ENCODE assay signal across 8 mouse cellular contexts in the genomic region with DNA sequence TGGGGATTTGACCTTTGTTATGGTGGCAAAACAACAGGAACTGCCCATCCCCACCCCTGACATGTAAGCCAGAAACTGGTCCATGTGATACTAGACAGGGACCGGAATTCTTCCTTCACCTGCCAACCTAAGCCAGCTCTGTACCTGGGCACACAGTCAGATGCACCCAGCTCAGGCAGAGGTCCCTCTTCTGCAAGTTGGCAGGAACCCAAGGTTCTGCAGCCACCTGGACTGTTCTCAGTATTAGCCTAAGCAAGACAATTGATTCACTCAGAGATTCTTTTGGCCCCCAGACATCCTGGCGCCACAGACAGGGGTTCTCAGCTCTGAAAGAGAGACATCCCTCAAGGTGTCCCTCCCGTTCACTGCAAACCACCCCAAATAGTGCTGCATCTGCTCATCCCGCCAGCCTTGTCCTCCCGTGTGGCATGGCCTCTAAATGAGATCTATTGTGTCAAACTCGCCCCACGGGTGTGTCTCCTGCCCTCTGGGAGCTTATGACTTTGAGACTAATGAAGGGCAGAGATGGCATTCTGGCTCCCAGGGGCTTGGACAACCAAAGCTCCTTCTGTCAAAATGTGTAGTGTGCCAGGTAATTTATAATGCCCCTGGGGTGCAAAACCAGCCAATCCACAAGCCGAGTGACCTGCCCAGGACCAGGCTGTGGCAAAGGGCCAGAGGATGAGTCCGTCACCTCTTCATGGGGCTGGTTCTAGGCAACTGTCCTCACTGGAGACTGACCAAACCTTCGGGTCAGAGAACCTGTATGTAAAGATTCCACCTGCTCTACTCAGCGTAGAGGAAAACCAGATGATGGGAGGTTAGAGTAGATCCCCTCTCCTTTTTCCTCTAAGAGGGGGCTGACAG. TPM values are rescaled to one million over a fixed set of nuclear protein-coding genes. Genes with fewer than 3 reads are reported as not detected.
DNase-seq lines count a peak whose midpoint lies in the region; ATAC-seq and TF ChIP-seq lines count a peak whose summit lies in the region.
"Had no signal": no experiment of that assay in that cellular context is flagged by ENCODE, and none has a peak within 500 bp of the region (broad histone marks: within the 10 kb centered on the region; RNA-seq: fewer than 3 reads in every experiment).

No protein-coding gene starts in this region.

- no peaks in the 10 kb centered on the region for H3K9me3 ChIP-seq in heart, embryonic 15.5 days (replicated peaks)
- H3K9me3 ChIP-seq in midbrain, embryonic 11.5 days (ENCODE audit: control insufficient read depth, low read length): no peaks in the 10 kb centered on the region
- H3K9me3 ChIP-seq in midbrain, embryonic 16.5 days (replicated peaks; ENCODE audit: control insufficient read depth, low read length, poor library complexity, severe bottlenecking): no peaks in the 10 kb centered on the region

- no peaks in the 10 kb centered on the region for H3K27me3 ChIP-seq in heart, embryonic 15.5 days
- H3K27me3 ChIP-seq in midbrain, embryonic 11.5 days (ENCODE audit: control insufficient read depth, insufficient read depth, low read length): no peaks in the 10 kb centered on the region; the same call in 1 of the 2 replicates
- H3K27me3 ChIP-seq in midbrain, embryonic 16.5 days (ENCODE audit: control insufficient read depth, insufficient read depth, low read depth, low read length): no peaks in the 10 kb centered on the region

- ATAC-seq in heart, embryonic 15.5 days (replicated peaks; ENCODE audit: insufficient number of reproducible peaks, insufficient read depth, low FRiP score, low read depth): no peak
- ATAC-seq in midbrain, embryonic 11.5 days (ENCODE audit: low FRiP score): no peak
- ATAC-seq in midbrain, embryonic 16.5 days: no peak

- no peak for TF ChIP-seq CTCF in olfactory bulb, adult 2 months (IDR thresholded peaks at IDR 0.05; ENCODE audit: insufficient read depth, low read depth, low read length)

- TF ChIP-seq POLR2A in olfactory bulb, adult 2 months (IDR thresholded peaks at IDR 0.05; ENCODE audit: insufficient read depth, low read depth, low read length): no peak

- H3K4me2 ChIP-seq in heart, embryonic 15.5 days: no peak overlapping the region
- no peak overlapping the region for H3K4me2 ChIP-seq in midbrain, embryonic 11.5 days
- H3K4me2 ChIP-seq in midbrain, embryonic 16.5 days (ENCODE audit: low read length): no peak overlapping the region

- peak overlapping the region; percentile 14; the same call in 1 of the 2 replicates for H3K9ac ChIP-seq in heart, embryonic 15.5 days
- no peak overlapping the region for H3K9ac ChIP-seq in midbrain, embryonic 11.5 days (ENCODE audit: low read length)
- H3K9ac ChIP-seq in midbrain, embryonic 16.5 days (ENCODE audit: low read depth, low read length): no peak overlapping the region

- H3K27ac ChIP-seq in heart, embryonic 15.5 days: peak overlapping the region; percentile 45; the same call in 1 of the 2 replicates
- H3K27ac ChIP-seq in midbrain, embryonic 11.5 days (ENCODE audit: low read depth, low read length): no peak overlapping the region
- no peak overlapping the region for H3K27ac ChIP-seq in midbrain, embryonic 16.5 days (ENCODE audit: low read length)
- H3K27ac ChIP-seq in olfactory bulb, adult 2 months (ENCODE audit: insufficient read depth, low read depth, low read length): 0 out of 2 replicates have a peak overlapping the region, but pooled peaks have one; percentile 13

- 80% methylated on average over 11 of the region's 11 CpGs for WGBS in heart, embryonic 15.5 days
- 85% methylated on average over 11 of the region's 11 CpGs for WGBS in midbrain, embryonic 11.5 days
- WGBS in midbrain, embryonic 16.5 days: 76% methylated on average over 11 of the region's 11 CpGs
- 73% methylated on average over 11 of the region's 11 CpGs for WGBS in olfactory bulb, adult 2 months

- no peak for DNase-seq in heart, postnatal 4 days
- DNase-seq in midbrain, embryonic 11.5 days (ENCODE audit: low spot score, missing footprints): peak; percentile 61
- DNase-seq in cerebellum, postnatal 14 days: peak; percentile 88 to 92
- DNase-seq in lung, postnatal 25 days (ENCODE audit: low spot score): no peak

- H3K36me3 ChIP-seq in heart, embryonic 15.5 days: no peaks in the 10 kb centered on the region
- no peaks in the 10 kb centered on the region for H3K36me3 ChIP-seq in midbrain, embryonic 11.5 days (ENCODE audit: control insufficient read depth, insufficient read depth, low read length)
- H3K36me3 ChIP-seq in midbrain, embryonic 16.5 days (ENCODE audit: control insufficient read depth, insufficient read depth, low read length): no peaks in the 10 kb centered on the region

- no peak overlapping the region for H3K4me3 ChIP-seq in heart, embryonic 15.5 days
- H3K4me3 ChIP-seq in midbrain, embryonic 11.5 days (ENCODE audit: low read depth, low read length): no peak overlapping the region
- H3K4me3 ChIP-seq in midbrain, embryonic 16.5 days (ENCODE audit: low read depth, low read length): no peak overlapping the region
- no peak overlapping the region for H3K4me3 ChIP-seq in olfactory bulb, adult 2 months (ENCODE audit: insufficient read depth, low read depth, low read length)

- H3K4me1 ChIP-seq in heart, embryonic 15.5 days (replicated peaks): peaks cover 75% of the 10 kb centered on the region
- H3K4me1 ChIP-seq in midbrain, embryonic 11.5 days (ENCODE audit: control insufficient read depth, insufficient read depth, low read length): peaks cover 9% of the 10 kb centered on the region
- peaks cover 14% of the 10 kb centered on the region for H3K4me1 ChIP-seq in midbrain, embryonic 16.5 days (ENCODE audit: control insufficient read depth, insufficient read depth, low read length)
- H3K4me1 ChIP-seq in olfactory bulb, adult 2 months (ENCODE audit: control insufficient read depth, insufficient read depth, low read length): peaks cover 53% of the 10 kb centered on the region

RNA-seq across cellular contexts. Expression of a gene that starts 14.3 kb away (rescaled TPM):
- polyA plus RNA-seq in heart, embryonic 15.5 days (2015; fragmentation: Nextera tagmentation; extraction: Ambion mirVana): 1.7 and 2.2 TPM in 2 replicates
- not detected for total RNA-seq in heart, postnatal 4 days (2021)
- polyA plus RNA-seq in midbrain, embryonic 11.5 days (2014; fragmentation: Nextera tagmentation; extraction: Ambion mirVana): 0.25 TPM in 1 of 2 replicates, not detected in the other
- 0.11 TPM in 1 of 2 replicates, not detected in the other for polyA plus RNA-seq in midbrain, embryonic 16.5 days (2015; fragmentation: Nextera tagmentation; extraction: Ambion mirVana)
- not detected in 2 replicates for polyA plus RNA-seq in olfactory bulb, adult 2 months (2012; ENCODE audit: insufficient read depth, insufficient read length, low replicate concordance, missing spikeins)
- total RNA-seq: left cerebral cortex, postnatal 10 days had no signal

RNA-seq across cellular contexts. Expression of a gene that starts 15.9 kb away (rescaled TPM):
- 26.6 and 48.2 TPM in 2 replicates for polyA plus RNA-seq in heart, embryonic 15.5 days (2015; fragmentation: Nextera tagmentation; extraction: Ambion mirVana)
- total RNA-seq in heart, postnatal 4 days (2021): 10 to 100 TPM; 76.6 to 80.9 TPM
- 19.2 and 23.7 TPM in 2 replicates for polyA plus RNA-seq in midbrain, embryonic 11.5 days (2014; fragmentation: Nextera tagmentation; extraction: Ambion mirVana)
- 28.3 and 33.3 TPM in 2 replicates for polyA plus RNA-seq in midbrain, embryonic 16.5 days (2015; fragmentation: Nextera tagmentation; extraction: Ambion mirVana)
- 328 TPM in 1 of 2 replicates, not detected in the other for polyA plus RNA-seq in olfactory bulb, adult 2 months (2012; ENCODE audit: insufficient read depth, insufficient read length, low replicate concordance, missing spikeins)

RNA-seq across cellular contexts. Expression of a gene that starts 27.7 kb away (rescaled TPM):
- polyA plus RNA-seq in heart, embryonic 15.5 days (2015; fragmentation: Nextera tagmentation; extraction: Ambion mirVana): 293 and 372 TPM in 2 replicates
- total RNA-seq in heart, postnatal 4 days (2021): 100 to 1,000 TPM; 102 to 110 TPM
- 926 and 968 TPM in 2 replicates for polyA plus RNA-seq in midbrain, embryonic 11.5 days (2014; fragmentation: Nextera tagmentation; extraction: Ambion mirVana)
- polyA plus RNA-seq in midbrain, embryonic 16.5 days (2015; fragmentation: Nextera tagmentation; extraction: Ambion mirVana): 98.8 and 113 TPM in 2 replicates
- not detected in 2 replicates for polyA plus RNA-seq in olfactory bulb, adult 2 months (2012; ENCODE audit: insufficient read depth, insufficient read length, low replicate concordance, missing spikeins)

RNA-seq across cellular contexts. Expression of a gene that starts 32.7 kb away (rescaled TPM):
- not detected in 2 replicates for polyA plus RNA-seq in heart, embryonic 15.5 days (2015; fragmentation: Nextera tagmentation; extraction: Ambion mirVana)
- not detected for total RNA-seq in heart, postnatal 4 days (2021)
- polyA plus RNA-seq in midbrain, embryonic 11.5 days (2014; fragmentation: Nextera tagmentation; extraction: Ambion mirVana): 0.26 and 0.37 TPM in 2 replicates
- polyA plus RNA-seq in midbrain, embryonic 16.5 days (2015; fragmentation: Nextera tagmentation; extraction: Ambion mirVana): 0.33 and 0.34 TPM in 2 replicates
- polyA plus RNA-seq in olfactory bulb, adult 2 months (2012; ENCODE audit: insufficient read depth, insufficient read length, low replicate concordance, missing spikeins): not detected in 2 replicates

Comparison
In these comparisons a context has a peak if more than half of its experiments do, and no peak if none do; other contexts are left out.
1. H3K27ac ChIP-seq: peak in heart, embryonic 15.5 days (single experiment) and olfactory bulb, adult 2 months (single experiment); none in midbrain, embryonic 11.5 days (single experiment) and midbrain, embryonic 16.5 days (single experiment).
2. DNase-seq: peak in midbrain, embryonic 11.5 days (single experiment) and cerebellum, postnatal 14 days (2 of 2); none in heart, postnatal 4 days (single experiment) and lung, postnatal 25 days (single experiment).
3. RNA of a gene that starts 27.7 kb away (polyA plus RNA-seq): 926 to 968 TPM in midbrain, embryonic 11.5 days, 293 to 372 TPM in heart, embryonic 15.5 days and 98.8 to 113 TPM in midbrain, embryonic 16.5 days; not detected in olfactory bulb, adult 2 months; every median in the first group is over 10 times any median in the second.